In genomic region chr14:101843443-101843842, GRCm38 (mm10) we compare ENCODE assay signal across 11 mouse cellular contexts.
A peak's percentile ranks its signal among the peaks of the same experiment; 100 is the strongest.
DNase-seq lines count a peak whose midpoint lies in the region; ATAC-seq and TF ChIP-seq lines count a peak whose summit lies in the region.
"Had no signal": no experiment of that assay in that cellular context is flagged by ENCODE, and none has a peak within 500 bp of the region (broad histone marks: within the 10 kb centered on the region; RNA-seq: fewer than 3 reads in every experiment).

No protein-coding gene starts in this region.

- WGBS in liver, postnatal 0 days (ENCODE audit: insufficient replicate concordance), result 84% methylated on average over 17 of the region's 17 CpGs
- 91% methylated on average over 17 of the region's 17 CpGs for WGBS in liver, embryonic 11.5 days
- 77% methylated on average over 17 of the region's 17 CpGs for WGBS in stomach, embryonic 16.5 days
- WGBS in hindbrain, embryonic 13.5 days, result 90% methylated on average over 17 of the region's 17 CpGs

- no peak overlapping the region for H3K9ac ChIP-seq in liver, postnatal 0 days (replicated peaks)
- no peak overlapping the region for H3K9ac ChIP-seq in liver, embryonic 11.5 days (ENCODE audit: low read depth, low read length)
- peak overlapping the region; percentile 49 for H3K9ac ChIP-seq in stomach, embryonic 16.5 days (ENCODE audit: low read length)
- H3K9ac ChIP-seq in hindbrain, embryonic 13.5 days, result no peak overlapping the region
- H3K9ac ChIP-seq: hindbrain, embryonic 15.5 days; limb, embryonic 13.5 days; midbrain, embryonic 12.5 days had no signal

- no peak for DNase-seq in gastrocnemius, adult 2 months
- no peak for DNase-seq in gastrocnemius, adult 8-10 months (ENCODE audit: low spot score in 2 of 2)
- no peak for DNase-seq in liver, postnatal 0 days
- no peak for DNase-seq in liver, embryonic 11.5 days (ENCODE audit: low spot score)
- peak; percentile 62 to 63 for DNase-seq in layer of hippocampus, postnatal 36 days
- no peak for DNase-seq in adrenal gland, postnatal 25 days

- intact Hi-C loops in gastrocnemius, adult 2 months (cut with DNase I), result no loop called here

- no peaks in the 10 kb centered on the region for H3K9me3 ChIP-seq in liver, postnatal 0 days (ENCODE audit: low read length)
- H3K9me3 ChIP-seq in liver, embryonic 11.5 days (ENCODE audit: control insufficient read depth, low read length), result no peaks in the 10 kb centered on the region
- H3K9me3 ChIP-seq in stomach, embryonic 16.5 days (replicated peaks; ENCODE audit: control insufficient read depth, low read length), result no peaks in the 10 kb centered on the region
- H3K9me3 ChIP-seq in hindbrain, embryonic 13.5 days, result no peaks in the 10 kb centered on the region
- H3K9me3 ChIP-seq: hindbrain, embryonic 15.5 days; limb, embryonic 13.5 days; midbrain, embryonic 12.5 days had no signal

- peak overlapping the region; percentile 64; the same call in 1 of the 2 replicates for H3K4me2 ChIP-seq in liver, postnatal 0 days (ENCODE audit: low read depth, low read length)
- no peak overlapping the region for H3K4me2 ChIP-seq in liver, embryonic 11.5 days
- H3K4me2 ChIP-seq in stomach, embryonic 16.5 days (ENCODE audit: low read depth, low read length), result peak overlapping the region; percentile 50
- no peak overlapping the region for H3K4me2 ChIP-seq in hindbrain, embryonic 13.5 days
- H3K4me2 ChIP-seq: hindbrain, embryonic 15.5 days; limb, embryonic 13.5 days; midbrain, embryonic 12.5 days had no signal

- TF ChIP-seq CTCF in gastrocnemius, adult 2 months (IDR thresholded peaks at IDR 0.05), result no peak
- TF ChIP-seq CTCF in liver, postnatal 0 days (IDR thresholded peaks at IDR 0.05; ENCODE audit: low read depth), result no peak

- no peak for ATAC-seq in liver, postnatal 0 days
- no peak for ATAC-seq in liver, embryonic 11.5 days (replicated peaks; ENCODE audit: low FRiP score)
- no peak for ATAC-seq in stomach, embryonic 16.5 days (ENCODE audit: insufficient read depth, low FRiP score)
- no peak for ATAC-seq in hindbrain, embryonic 13.5 days (ENCODE audit: low FRiP score)

- H3K4me1 ChIP-seq in liver, postnatal 0 days (ENCODE audit: insufficient read depth), result peaks cover 5% of the 10 kb centered on the region; the same call in 1 of the 2 replicates
- H3K4me1 ChIP-seq in liver, embryonic 11.5 days (replicated peaks; ENCODE audit: control insufficient read depth, insufficient read depth, low read length), result peaks cover 2% of the 10 kb centered on the region; the same call in 1 of the 2 replicates
- H3K4me1 ChIP-seq in stomach, embryonic 16.5 days (ENCODE audit: control insufficient read depth, insufficient read depth, low read length), result 0 out of 2 replicates have a peak, but pooled peaks cover 8% of the 10 kb centered on the region
- H3K4me1 ChIP-seq in hindbrain, embryonic 13.5 days (replicated peaks), result no peaks in the 10 kb centered on the region; the same call in 1 of the 2 replicates
- H3K4me1 ChIP-seq: hindbrain, embryonic 15.5 days; midbrain, embryonic 12.5 days had no signal

- peak overlapping the region; percentile 73 for H3K4me3 ChIP-seq in gastrocnemius, adult 2 months
- no peak overlapping the region for H3K4me3 ChIP-seq in liver, postnatal 0 days (ENCODE audit: low read depth, low read length)
- no peak overlapping the region for H3K4me3 ChIP-seq in liver, embryonic 11.5 days (ENCODE audit: low read depth, low read length)
- peak overlapping the region; percentile 36 for H3K4me3 ChIP-seq in stomach, embryonic 16.5 days (replicated peaks; ENCODE audit: low read length)
- no peak overlapping the region for H3K4me3 ChIP-seq in hindbrain, embryonic 13.5 days
- H3K4me3 ChIP-seq: hindbrain, embryonic 15.5 days; limb, embryonic 13.5 days; midbrain, embryonic 12.5 days had no signal

- H3K27me3 ChIP-seq in liver, postnatal 0 days (ENCODE audit: insufficient read depth, low read length), result no peaks in the 10 kb centered on the region
- no peaks in the 10 kb centered on the region for H3K27me3 ChIP-seq in liver, embryonic 11.5 days (replicated peaks; ENCODE audit: control insufficient read depth, insufficient read depth, low read length)
- H3K27me3 ChIP-seq in stomach, embryonic 16.5 days (ENCODE audit: control insufficient read depth, insufficient read depth, low read length), result no peaks in the 10 kb centered on the region
- H3K27me3 ChIP-seq in hindbrain, embryonic 13.5 days, result no peaks in the 10 kb centered on the region
- H3K27me3 ChIP-seq: hindbrain, embryonic 15.5 days; midbrain, embryonic 12.5 days had no signal

- H3K36me3 ChIP-seq in liver, postnatal 0 days (replicated peaks; ENCODE audit: insufficient read depth, low read length), result no peaks in the 10 kb centered on the region
- H3K36me3 ChIP-seq in liver, embryonic 11.5 days (ENCODE audit: control insufficient read depth, insufficient read depth, low read length), result no peaks in the 10 kb centered on the region
- no peaks in the 10 kb centered on the region for H3K36me3 ChIP-seq in stomach, embryonic 16.5 days (ENCODE audit: control insufficient read depth, insufficient read depth, low read length)
- H3K36me3 ChIP-seq in hindbrain, embryonic 13.5 days, result no peaks in the 10 kb centered on the region
- H3K36me3 ChIP-seq: hindbrain, embryonic 15.5 days; limb, embryonic 13.5 days; midbrain, embryonic 12.5 days had no signal

- TF ChIP-seq EP300 in liver, postnatal 0 days (IDR thresholded peaks at IDR 0.05; ENCODE audit: low read depth), result no peak

- H3K27ac ChIP-seq in gastrocnemius, adult 2 months, result peak overlapping the region; percentile 95
- no peak overlapping the region for H3K27ac ChIP-seq in liver, postnatal 0 days (ENCODE audit: low read depth)
- H3K27ac ChIP-seq in liver, embryonic 11.5 days (ENCODE audit: low read depth, low read length), result no peak overlapping the region
- no peak overlapping the region for H3K27ac ChIP-seq in stomach, embryonic 16.5 days (ENCODE audit: low read length)
- H3K27ac ChIP-seq in hindbrain, embryonic 13.5 days, result no peak overlapping the region
- H3K27ac ChIP-seq: hindbrain, embryonic 15.5 days; limb, embryonic 13.5 days; midbrain, embryonic 12.5 days had no signal

Comparison
In these comparisons a context has a peak if more than half of its experiments do, and no peak if none do; other contexts are left out.
1. H3K4me2 ChIP-seq: peak in liver, postnatal 0 days (single experiment) and stomach, embryonic 16.5 days (single experiment); none in liver, embryonic 11.5 days (single experiment) and hindbrain, embryonic 13.5 days (single experiment).
2. DNase-seq: peak in layer of hippocampus, postnatal 36 days (2 of 2); none in gastrocnemius, adult 2 months (single experiment), gastrocnemius, adult 8-10 months (0 of 2), liver, postnatal 0 days (single experiment), liver, embryonic 11.5 days (single experiment) and adrenal gland, postnatal 25 days (single experiment).
3. H3K4me3 ChIP-seq: peak in gastrocnemius, adult 2 months (single experiment) and stomach, embryonic 16.5 days (single experiment); none in liver, postnatal 0 days (single experiment), liver, embryonic 11.5 days (single experiment) and hindbrain, embryonic 13.5 days (single experiment).